Mouse (Mus musculus) kidney, embryonic 15.5 days (tissue): ENCODE measurements around the gene Olfr270. TPM values are rescaled to one million over a fixed set of nuclear protein-coding genes. Genes with fewer than 3 reads are reported as not detected.

ENCODE experiments used
- ATAC-seq: fragments of 200-750 bp; cut with Nextera tagmentation; replicated peaks from 2 replicates; pipeline ENCODE4 v1.8.0; 2017; ENCODE audit warnings: moderate TSS enrichment; ENCODE audit not compliant: low FRiP score
- H3K27ac ChIP-seq: fragments of 300-500 bp; sonication (generic); 2 replicates; pipeline ENCODE4 v1.5.1; 2015; ENCODE audit warnings: mild to moderate bottlenecking, inconsistent platforms
- H3K27me3 ChIP-seq: fragments of 300-500 bp; sonication (generic); 2 replicates; pipeline ENCODE4 v1.6.1; 2015; ENCODE audit warnings: inconsistent platforms
- H3K36me3 ChIP-seq: fragments of 300-500 bp; sonication (generic); 2 replicates; pipeline ENCODE4 v1.6.1; 2015; ENCODE audit warnings: inconsistent platforms
- H3K4me1 ChIP-seq: fragments of 300-500 bp; sonication (generic); 2 replicates; pipeline ENCODE4 v1.6.1; 2015; ENCODE audit warnings: inconsistent platforms
- H3K4me2 ChIP-seq: fragments of 300-500 bp; sonication (generic); 2 replicates; pipeline ENCODE4 v1.6.1; 2015; ENCODE audit warnings: moderate library complexity, mild to moderate bottlenecking, inconsistent platforms
- H3K4me3 ChIP-seq: fragments of 300-500 bp; sonication (generic); replicated peaks from 2 replicates; pipeline ENCODE4 v1.5.1; 2015; ENCODE audit warnings: mild to moderate bottlenecking, inconsistent platforms
- H3K9ac ChIP-seq: fragments of 300-500 bp; sonication (generic); 2 replicates; pipeline ENCODE4 v1.6.1; 2015; ENCODE audit warnings: mild to moderate bottlenecking, inconsistent platforms
- H3K9me3 ChIP-seq: fragments of 300-500 bp; sonication (generic); replicated peaks from 2 replicates; pipeline ENCODE4 v1.6.1; 2016; ENCODE audit warnings: inconsistent platforms
- WGBS: fragments of 180-500 bp; shearing (Covaris S2); methylation state at CpG from one replicate; pipeline ENCODE4 v1.1.7; 2015; ENCODE audit warnings: mixed read lengths; 5-methylcytosine and 5-hydroxymethylcytosine counted together
- polyA plus RNA-seq: library from polyadenylated mRNA; unstranded; fragments of >200 nt; fragmentation: Nextera tagmentation; extraction: Ambion mirVana; gene quantifications from 2 replicates; pipeline ENCODE4 v1.2.1, GENCODE M21; 2015

The Olfr270 gene
- polyA plus RNA-seq, 1 experiment from 2014 or later: not detected

DNA sequence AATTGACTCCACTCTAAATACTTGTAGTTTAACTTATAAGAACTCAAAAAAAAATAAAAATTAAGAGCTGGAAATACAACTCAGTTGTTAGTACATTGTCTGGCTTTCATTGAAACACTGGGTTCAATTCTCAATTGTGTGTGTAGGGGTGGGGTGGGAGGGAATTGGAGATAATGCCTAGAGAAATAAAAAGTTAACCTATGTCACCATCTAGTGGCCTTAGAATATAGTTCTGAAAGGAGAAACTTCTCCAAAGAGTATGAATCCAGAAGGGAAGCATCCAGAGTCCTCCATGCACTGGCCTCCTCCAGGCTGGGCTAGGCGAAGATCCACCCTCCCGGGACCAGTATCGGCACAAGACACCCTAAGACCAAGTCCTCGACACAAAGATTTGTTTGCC is 44.8 kb downstream of the Olfr270 start:
- no peaks in the 10 kb centered on the region for H3K36me3 ChIP-seq
- no peaks in the 10 kb centered on the region for H3K9me3 ChIP-seq
- no peak overlapping the region for H3K4me2 ChIP-seq
- H3K9ac ChIP-seq: no peak overlapping the region
- WGBS: 69% methylated on average over 4 of the region's 4 CpGs
- H3K4me1 ChIP-seq: peaks cover 7% of the 10 kb centered on the region; the same call in 1 of the 2 replicates
- H3K27ac ChIP-seq: no peak overlapping the region
- H3K4me3 ChIP-seq: no peak overlapping the region
- no peak for ATAC-seq
- H3K27me3 ChIP-seq: no peaks in the 10 kb centered on the region

DNA sequence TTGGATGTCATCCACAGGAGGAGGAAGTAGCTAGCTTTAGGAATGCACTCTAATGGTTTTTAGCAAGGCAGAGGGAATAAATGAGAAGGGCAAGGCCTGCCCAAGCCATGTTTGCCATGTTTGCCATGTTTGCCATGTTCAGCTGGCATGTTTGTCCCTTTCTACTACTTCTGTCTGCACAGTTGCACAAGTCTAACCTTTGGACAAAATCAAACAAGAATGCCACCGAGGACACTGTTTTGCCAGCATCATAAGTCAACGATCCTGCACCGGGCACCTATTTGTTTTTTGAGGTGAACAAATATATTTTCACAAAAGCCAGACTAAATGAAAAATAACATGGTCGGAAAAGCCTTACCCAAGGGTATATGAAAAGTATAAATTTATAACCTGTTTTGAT is 45.5 kb downstream of the Olfr270 start:
- Histone ChIP-seq H3K27me3 (no peaks in the 10 kb centered on the region), H3K36me3 (peaks cover 3% of the 10 kb centered on the region), H3K4me3 (no peak overlapping the region), H3K27ac (no peak overlapping the region), H3K9me3 (no peaks in the 10 kb centered on the region), H3K4me1 (peaks cover 7% of the 10 kb centered on the region; the same call in 1 of the 2 replicates), H3K9ac (no peak overlapping the region), H3K4me2 (no peak overlapping the region)
- 88% methylated on average over 4 of the region's 4 CpGs for WGBS
- no peak for ATAC-seq

DNA sequence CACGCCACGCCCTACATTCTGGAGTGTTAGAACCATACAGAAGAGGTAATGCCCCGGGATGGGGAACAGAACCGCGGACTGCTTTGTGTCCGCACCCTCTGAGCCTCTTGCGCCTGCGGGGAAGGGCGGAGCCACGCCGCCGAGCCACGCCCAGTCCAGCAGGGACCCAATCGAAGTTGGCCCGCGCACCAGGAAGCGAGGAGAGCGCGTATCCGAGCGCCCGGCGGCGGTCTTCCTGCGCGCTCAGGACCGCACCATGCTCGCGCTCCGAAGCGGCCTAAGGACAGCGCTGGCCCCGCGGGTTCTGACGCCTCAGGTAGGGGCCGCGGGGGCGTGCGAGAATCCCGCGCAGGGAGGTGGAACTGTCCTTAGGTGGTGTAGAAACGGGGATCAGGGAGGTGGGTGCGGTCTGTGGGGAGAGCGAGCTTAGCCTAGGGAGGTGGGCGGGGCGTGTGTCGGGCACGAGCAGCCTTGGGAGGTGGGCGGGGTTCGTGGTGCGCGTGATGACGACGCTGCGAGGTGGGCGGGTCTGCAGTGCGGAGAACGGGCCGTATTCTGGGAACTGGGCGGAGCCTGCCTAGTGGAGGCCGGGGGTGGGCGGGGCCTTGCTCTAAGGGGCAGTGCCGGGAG is 47.5 kb downstream of the Olfr270 start, which contains the start of gene Nipsnap3b:
Gene Nipsnap3b (plus strand): TSS at position 149 of the 630 bp plus-strand sequence.
- Histone ChIP-seq H3K27ac (peak within 1 kb of the TSS; percentile 90), H3K4me3 (peak within 1 kb of the TSS; percentile 87), H3K27me3 (no peaks in the 10 kb centered on the region), H3K9ac (peak within 1 kb of the TSS; percentile 63), H3K9me3 (peaks cover 2% of the 10 kb centered on the region; the same call in 1 of the 2 replicates), H3K4me2 (peak within 1 kb of the TSS; percentile 64), H3K36me3 (peaks cover 20% of the 10 kb centered on the region), H3K4me1 (peaks cover 7% of the 10 kb centered on the region; the same call in 1 of the 2 replicates)
- under 1% methylated on average over 63 of the region's 63 CpGs for WGBS
- ATAC-seq: peak; percentile 97

DNA sequence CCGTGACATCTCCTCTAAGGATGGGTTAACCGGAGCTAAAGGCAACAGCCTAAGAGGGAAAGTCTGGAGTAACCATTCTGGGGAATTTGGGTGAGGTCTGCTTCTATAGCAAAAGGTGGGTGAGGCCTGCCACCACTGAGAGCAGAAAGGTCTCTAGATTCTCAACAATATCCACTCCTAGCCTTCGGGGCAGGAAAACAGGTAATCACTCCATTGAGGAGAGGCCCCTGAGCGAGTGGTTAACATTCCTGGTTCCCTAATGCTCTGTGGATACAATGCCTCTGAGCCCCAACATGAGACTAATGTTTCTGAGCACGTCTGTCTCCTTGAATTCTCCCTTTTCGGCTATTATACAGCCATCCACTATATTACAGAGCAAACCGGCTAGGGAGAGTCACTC is 50.1 kb downstream of the Olfr270 start:
- Histone ChIP-seq H3K4me2 (no peak overlapping the region), H3K9me3 (peaks cover 5% of the 10 kb centered on the region; the same call in 1 of the 2 replicates), H3K36me3 (peaks cover 40% of the 10 kb centered on the region), H3K4me1 (peaks cover 7% of the 10 kb centered on the region; the same call in 1 of the 2 replicates), H3K27me3 (no peaks in the 10 kb centered on the region), H3K9ac (no peak overlapping the region), H3K27ac (no peak overlapping the region), H3K4me3 (no peak overlapping the region)
- WGBS: 87% methylated on average over 7 of the region's 7 CpGs
- no peak for ATAC-seq

DNA sequence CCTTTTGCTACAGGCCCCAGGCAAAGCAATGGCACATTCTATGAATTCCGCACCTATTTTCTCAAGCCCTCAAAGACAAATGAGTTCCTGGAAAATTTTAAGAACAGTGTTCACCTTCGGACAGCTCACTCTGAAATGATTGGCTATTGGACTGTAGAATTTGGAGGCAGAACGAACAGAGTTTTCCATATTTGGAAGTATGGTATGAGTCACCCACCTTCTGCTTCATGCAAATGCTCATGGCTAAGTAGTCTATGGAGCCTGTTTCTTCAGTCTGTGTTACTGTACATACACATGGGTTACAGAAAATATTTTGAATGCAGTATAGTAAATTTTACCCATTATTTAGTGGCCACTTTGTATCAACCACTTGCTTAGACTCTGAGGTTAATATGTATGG is 50.7 kb downstream of the Olfr270 start:
- H3K4me2 ChIP-seq: no peak overlapping the region
- peaks cover 7% of the 10 kb centered on the region; the same call in 1 of the 2 replicates for H3K4me1 ChIP-seq
- no peak overlapping the region for H3K27ac ChIP-seq
- WGBS: 92% methylated on average over 3 of the region's 3 CpGs
- no peak overlapping the region for H3K9ac ChIP-seq
- H3K4me3 ChIP-seq: no peak overlapping the region
- peaks cover 46% of the 10 kb centered on the region for H3K36me3 ChIP-seq
- no peaks in the 10 kb centered on the region for H3K27me3 ChIP-seq
- no peak for ATAC-seq
- peaks cover 5% of the 10 kb centered on the region; the same call in 1 of the 2 replicates for H3K9me3 ChIP-seq

DNA sequence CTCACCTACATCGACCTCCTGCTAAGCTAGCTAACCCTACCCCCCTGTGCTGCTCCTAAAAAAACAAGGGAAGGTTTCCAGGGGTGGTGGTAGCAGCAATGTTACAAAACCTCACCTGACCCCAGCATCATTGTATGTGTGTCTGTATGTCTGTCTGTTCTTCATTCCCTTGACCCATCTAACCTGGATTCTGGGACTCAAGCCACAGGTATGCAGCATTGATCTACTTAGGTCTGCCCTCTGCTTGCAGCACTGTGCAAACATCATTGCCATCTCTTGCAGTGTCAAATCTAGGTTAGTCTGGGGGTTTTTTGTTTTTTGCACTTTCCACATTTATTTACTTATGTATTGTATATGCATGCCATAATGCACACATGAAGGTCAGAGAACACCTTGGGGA is 54.0 kb downstream of the Olfr270 start:
- 84% methylated on average over 1 of the region's 1 CpGs for WGBS
- Histone ChIP-seq H3K27me3 (no peaks in the 10 kb centered on the region), H3K36me3 (peaks cover 68% of the 10 kb centered on the region), H3K9ac (no peak overlapping the region), H3K4me3 (no peak overlapping the region), H3K9me3 (peaks cover 5% of the 10 kb centered on the region; the same call in 1 of the 2 replicates), H3K4me1 (no peaks in the 10 kb centered on the region), H3K27ac (no peak overlapping the region), H3K4me2 (no peak overlapping the region)
- ATAC-seq: no peak

Other genes starting within 250 kb of the Olfr270 start
- not detected in 2 replicates for gene Olfr275, start 149.9 kb upstream of the Olfr270 start, polyA plus RNA-seq
- gene Olfr273, start 105.3 kb upstream of the Olfr270 start, polyA plus RNA-seq: not detected in 2 replicates
- not detected in 2 replicates for gene Olfr272, start 45.4 kb upstream of the Olfr270 start, polyA plus RNA-seq
- gene Nipsnap3a, start 24.7 kb downstream of the Olfr270 start, polyA plus RNA-seq: not detected in 2 replicates
- gene Nipsnap3b, start 47.3 kb downstream of the Olfr270 start, polyA plus RNA-seq: 79.5 and 81.5 TPM in 2 replicates
- 3.8 and 4.4 TPM in 2 replicates for gene Abca1, start 195.3 kb downstream of the Olfr270 start, polyA plus RNA-seq